Mouse (Mus musculus): ENCODE results near the gene Actb. TPM values are rescaled to one million over a fixed set of nuclear protein-coding genes. Genes with fewer than 3 reads are reported as not detected.
"Not testable (repeated sequence)": the region's sequence is repeated elsewhere in the genome, so short reads cannot be mapped to it uniquely, and the experiment has no call there.

Gene Actb
- total and polyA plus RNA-seq, 3 experiments, result 1,403 to 4,417 (median 3,042) TPM

GRCm38 (mm10) chr5:142891396-142891795, 15.2 kb downstream of the Actb start:
- Histone ChIP-seq H3K36me3 (ENCODE audit: control insufficient read depth in 1 of 2, insufficient read depth in 2 of 2, low read length in 2 of 2) (peaks cover 0 to 6% of the 10 kb centered on the region in 2 experiments; a peak in 2 of 4 replicates), H3K27me3 (ENCODE audit: control insufficient read depth in 1 of 2, insufficient read depth in 2 of 2, low read length in 2 of 2) (no peaks in the 10 kb centered on the region), H3K4me1 (ENCODE audit: control insufficient read depth in 1 of 2, insufficient read depth in 2 of 2, low read length in 2 of 2) (peaks cover 1 to 5% of the 10 kb centered on the region in 2 experiments; a peak in 2 of 4 replicates), H3K9me3 (replicated peaks; ENCODE audit: insufficient read depth, low read length) (no peaks in the 10 kb centered on the region), H3K9ac (ENCODE audit: control insufficient read depth, low read depth, low read length, poor library complexity, severe bottlenecking) (no peak overlapping the region), H3K4me3 (ENCODE audit: control insufficient read depth in 1 of 2, insufficient read depth in 1 of 2, low read depth in 2 of 2, low read length in 2 of 2) (no peak overlapping the region), H3K27ac (ENCODE audit: control insufficient read depth, low read depth, low read length) (no peak overlapping the region), H3K79me2 (ENCODE audit: control insufficient read depth, insufficient read depth, low read length, poor library complexity) (peaks cover 13% of the 10 kb centered on the region)
- TF ChIP-seq MAZ (IDR thresholded peaks at IDR 0.05; ENCODE audit: low read depth, low read length), result no peak
- no peak for TF ChIP-seq MYC (IDR thresholded peaks at IDR 0.05; ENCODE audit: low read depth, low read length)
- no peak for TF ChIP-seq HCFC1 (IDR thresholded peaks at IDR 0.05; ENCODE audit: low read depth, low read length)
- TF ChIP-seq MXI1 (IDR thresholded peaks at IDR 0.05; ENCODE audit: low read depth, low read length), result no peak
- TF ChIP-seq MEF2A (IDR thresholded peaks at IDR 0.05; ENCODE audit: extremely low read depth, insufficient replicate concordance, low read depth, low read length, poor library complexity, severe bottlenecking), result no peak
- TF ChIP-seq CTCF (IDR thresholded peaks at IDR 0.05 in 2 of 3, conservative IDR thresholded peaks at IDR 0.05 in 1 of 3; ENCODE audit: control insufficient read depth in 1 of 3, insufficient read depth in 1 of 3, low read depth in 2 of 3, low read length in 3 of 3, poor library complexity in 1 of 3, severe bottlenecking in 1 of 3), result no peak
- no peak for TF ChIP-seq USF2 (IDR thresholded peaks at IDR 0.05; ENCODE audit: borderline replicate concordance in 1 of 2, insufficient read depth in 1 of 2, low read depth in 1 of 2, low read length in 2 of 2)
- no peak for TF ChIP-seq NRF1 (IDR thresholded peaks at IDR 0.05; ENCODE audit: insufficient read depth, low read depth, low read length, poor library complexity, severe bottlenecking)
- no peak for TF ChIP-seq MYB (IDR thresholded peaks at IDR 0.05; ENCODE audit: low read depth, low read length)
- no peak for TF ChIP-seq RCOR1 (IDR thresholded peaks at IDR 0.05; ENCODE audit: low read depth, low read length)
- no peak for TF ChIP-seq MAFK (IDR thresholded peaks at IDR 0.05; ENCODE audit: borderline replicate concordance, low read depth, low read length)
- no peak for DNase-seq (ENCODE audit: low read depth, low spot score)

GRCm38 (mm10) chr5:142887533-142887932, 19.0 kb downstream of the Actb start:
- not testable (repeated sequence) for H3K36me3 ChIP-seq (ENCODE audit: control insufficient read depth in 1 of 2, insufficient read depth in 2 of 2, low read length in 2 of 2); H3K27ac ChIP-seq (ENCODE audit: control insufficient read depth, low read depth, low read length); H3K27me3 ChIP-seq (ENCODE audit: control insufficient read depth in 1 of 2, insufficient read depth in 2 of 2, low read length in 2 of 2); H3K4me3 ChIP-seq (ENCODE audit: control insufficient read depth in 1 of 2, insufficient read depth in 1 of 2, low read depth in 2 of 2, low read length in 2 of 2); H3K79me2 ChIP-seq (ENCODE audit: control insufficient read depth, insufficient read depth, low read length, poor library complexity); H3K9me3 ChIP-seq (replicated peaks; ENCODE audit: insufficient read depth, low read length); DNase-seq (ENCODE audit: low read depth, low spot score); H3K9ac ChIP-seq (ENCODE audit: control insufficient read depth, low read depth, low read length, poor library complexity, severe bottlenecking); H3K4me1 ChIP-seq (ENCODE audit: control insufficient read depth in 1 of 2, insufficient read depth in 2 of 2, low read length in 2 of 2)
- TF ChIP-seq SMC3 (IDR thresholded peaks at IDR 0.05; ENCODE audit: low read depth, low read length) (peak; percentile 32; the same call in 1 of the 2 replicates), CTCF (IDR thresholded peaks at IDR 0.05 in 2 of 3, conservative IDR thresholded peaks at IDR 0.05 in 1 of 3; ENCODE audit: control insufficient read depth in 1 of 3, insufficient read depth in 1 of 3, low read depth in 2 of 3, low read length in 3 of 3, poor library complexity in 1 of 3, severe bottlenecking in 1 of 3) (peak in 1 of 3 experiments; percentile 23; a peak in 2 of 6 replicates), RAD21 (IDR thresholded peaks at IDR 0.05; ENCODE audit: low read depth, low read length) (peak; percentile 12), ZNF384 (IDR thresholded peaks at IDR 0.05; ENCODE audit: low read depth, low read length) (peak; percentile 67; the same call in 1 of the 2 replicates), ZC3H11A (IDR thresholded peaks at IDR 0.05; ENCODE audit: low read depth, low read length) (0 out of 2 replicates have a peak, but pooled peaks have one; percentile 19)

All from MEL (cell line).